ENCODE assay signal across 8 mouse cellular contexts in genomic region chr16:38346529-38347325, GRCm38 (mm10). TPM values are rescaled to one million over a fixed set of nuclear protein-coding genes. Genes with fewer than 3 reads are reported as not detected.
DNase-seq lines count a peak whose midpoint lies in the region; ATAC-seq lines count a peak whose summit lies in the region.

Gene Cox17 (plus strand): TSS chr16:38346991.
Gene Gm21987 (plus strand): TSS chr16:38347040.

- 2% methylated on average over 35 of the region's 35 CpGs for WGBS in heart, embryonic 10.5 days
- WGBS in kidney, embryonic 15.5 days = 3% methylated on average over 35 of the region's 35 CpGs

- peaks cover 19% of the 10 kb centered on the region for H3K36me3 ChIP-seq in heart, embryonic 10.5 days
- H3K36me3 ChIP-seq in kidney, embryonic 15.5 days = peaks cover 28% of the 10 kb centered on the region

- DNase-seq in B cell, adult 2 months = peak; percentile 92 to 93
- DNase-seq in brain, adult 2 months (ENCODE audit: low read depth, low spot score) = peak; percentile 98
- DNase-seq in heart, embryonic 10.5 days (ENCODE audit: low spot score) = peak; percentile 97
- peak; percentile 93 for DNase-seq in liver
- DNase-seq in spleen, postnatal 4 days (ENCODE audit: low spot score in 2 of 2) = peak; percentile 90 to 93

- no peaks in the 10 kb centered on the region for H3K9me3 ChIP-seq in heart, embryonic 10.5 days
- H3K9me3 ChIP-seq in kidney, embryonic 15.5 days (replicated peaks) = no peaks in the 10 kb centered on the region

- H3K4me3 ChIP-seq in heart, embryonic 10.5 days = peak within 1 kb of the TSS; percentile 93
- H3K4me3 ChIP-seq in kidney, embryonic 15.5 days (replicated peaks) = peak within 1 kb of the TSS; percentile 90

- peaks cover 41% of the 10 kb centered on the region for H3K4me1 ChIP-seq in heart, embryonic 10.5 days
- H3K4me1 ChIP-seq in kidney, embryonic 15.5 days = peaks cover 22% of the 10 kb centered on the region

- peak; percentile 98 for ATAC-seq in erythroblast, adult 5-6 weeks (replicated peaks; ENCODE audit: low FRiP score, poor library complexity, severe bottlenecking)
- ATAC-seq in kidney, embryonic 15.5 days (replicated peaks; ENCODE audit: low FRiP score) = peak; percentile 97
- peak; percentile 97 for ATAC-seq in monocyte, adult 5-6 weeks (replicated peaks; ENCODE audit: insufficient number of reproducible peaks, low FRiP score, low TSS enrichment, poor library complexity, severe bottlenecking)

- H3K9ac ChIP-seq in kidney, embryonic 15.5 days = peak within 1 kb of the TSS; percentile 86

- H3K4me2 ChIP-seq in kidney, embryonic 15.5 days = peak within 1 kb of the TSS; percentile 63

- H3K27ac ChIP-seq in heart, embryonic 10.5 days = peak within 1 kb of the TSS; percentile 96
- peak within 1 kb of the TSS; percentile 96 for H3K27ac ChIP-seq in kidney, embryonic 15.5 days

- no peaks in the 10 kb centered on the region for H3K27me3 ChIP-seq in heart, embryonic 10.5 days (ENCODE audit: insufficient read depth, poor library complexity, severe bottlenecking)
- H3K27me3 ChIP-seq in kidney, embryonic 15.5 days = no peaks in the 10 kb centered on the region

RNA-seq across cellular contexts. Expression of gene Cox17, which starts in this region (rescaled TPM):
- 53.5 and 84.5 TPM in 2 replicates for total RNA-seq in erythroblast, adult 5-6 weeks (2015; ENCODE audit: low replicate concordance)
- 93.1 and 317 TPM in 2 replicates for total RNA-seq in erythroblast, adult 5-6 weeks (2017; ENCODE audit: low replicate concordance)
- 287 and 339 TPM in 2 replicates for polyA plus RNA-seq in heart, embryonic 10.5 days (2016; fragmentation: Nextera tagmentation; extraction: Ambion mirVana)
- 167 and 189 TPM in 2 replicates for polyA plus RNA-seq in kidney, embryonic 15.5 days (2015; fragmentation: Nextera tagmentation; extraction: Ambion mirVana)
- 312 to 519 TPM (median 389 TPM) in 3 replicates for total RNA-seq in monocyte, adult 5-6 weeks (2017)

RNA-seq across cellular contexts. Expression of gene Gm21987, which starts in this region (rescaled TPM):
- total RNA-seq in erythroblast, adult 5-6 weeks (2015; ENCODE audit: low replicate concordance) = not detected in 2 replicates
- total RNA-seq in erythroblast, adult 5-6 weeks (2017; ENCODE audit: low replicate concordance) = not detected in 2 replicates
- 1.3 and 4.6 TPM in 2 replicates for polyA plus RNA-seq in heart, embryonic 10.5 days (2016; fragmentation: Nextera tagmentation; extraction: Ambion mirVana)
- polyA plus RNA-seq in kidney, embryonic 15.5 days (2015; fragmentation: Nextera tagmentation; extraction: Ambion mirVana) = not detected in 2 replicates
- not detected in 3 replicates for total RNA-seq in monocyte, adult 5-6 weeks (2017)

Comparison
In these comparisons a context has a peak if more than half of its experiments do, and no peak if none do; other contexts are left out.
1. Peak in every context shown above with its lines: DNase-seq, ATAC-seq, H3K4me3 ChIP-seq and H3K27ac ChIP-seq.